Mouse (Mus musculus): ENCODE measurements at regions not wholly inside any gene's neighbourhood (a gene's known extent, or its start where the extent isn't known, plus 50 kb on each side); places are given as distances from the start of the nearest gene placed in this dataset.

DNA sequence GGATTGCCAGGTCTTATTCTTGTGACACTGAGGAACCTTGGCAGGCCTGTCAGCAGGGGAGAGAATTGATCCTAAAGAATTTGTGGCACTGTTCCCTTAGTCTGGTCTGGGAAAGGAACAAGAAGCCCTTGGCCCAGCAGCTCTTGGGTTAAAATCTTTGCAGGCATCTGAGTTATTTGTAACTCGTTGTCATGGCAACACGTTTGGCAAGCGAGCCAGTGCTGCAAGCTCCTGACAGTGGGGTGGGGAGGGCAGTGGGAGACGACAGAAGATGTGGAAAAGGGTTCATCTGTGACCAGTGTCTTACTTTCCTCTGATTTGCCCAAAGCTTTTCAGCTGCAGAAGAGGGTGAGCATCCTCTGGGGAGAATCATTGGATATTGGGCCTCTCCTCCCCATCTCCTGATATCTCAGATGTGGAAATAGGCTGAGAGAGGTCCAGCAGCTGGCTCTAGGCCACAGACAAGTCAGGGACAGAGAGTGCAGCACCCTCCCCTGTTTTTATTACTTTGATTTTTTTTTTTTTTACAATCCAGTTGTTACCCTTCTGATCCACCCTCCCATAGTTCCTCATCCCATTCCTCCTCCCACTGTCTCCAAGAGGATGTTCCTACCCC, 92.4 kb upstream of the Huwe1 start:
- peak; percentile 83 to 85 for DNase-seq

Data from cerebellum, postnatal 10 days (tissue).